Mouse (Mus musculus) liver (tissue): Measurements from ENCODE around the gene Zcchc7.

Experiments
- DNase-seq: peaks from one replicate; pipeline ENCODE4 v3.0.0-alpha.2; 2020; ENCODE audit warnings: mixed read lengths

The Zcchc7 gene

GRCm38 (mm10) chr4:44774890-44775289, 19.2 kb downstream of the Zcchc7 start:
- DNase-seq: no peak

GRCm38 (mm10) chr4:44776651-44777050, 21.0 kb downstream of the Zcchc7 start:
- DNase-seq: no peak

- no peak for DNase-seq
Measured at GRCm38 (mm10) chr4:44777101-44777500, 21.4 kb downstream of the Zcchc7 start.

- no peak for DNase-seq
Measured at GRCm38 (mm10) chr4:44777711-44778110, 22.0 kb downstream of the Zcchc7 start.

GRCm38 (mm10) chr4:44778316-44778715, 22.6 kb downstream of the Zcchc7 start:
- DNase-seq: no peak

- DNase-seq: no peak
Measured at GRCm38 (mm10) chr4:44780462-44781157, 24.9 kb downstream of the Zcchc7 start.

- DNase-seq: no peak
Measured at GRCm38 (mm10) chr4:44781494-44781893, 25.8 kb downstream of the Zcchc7 start.

- DNase-seq: no peak
Measured at GRCm38 (mm10) chr4:44783566-44784292, 28.1 kb downstream of the Zcchc7 start.

GRCm38 (mm10) chr4:44812855-44813254, 57.2 kb downstream of the Zcchc7 start:
- no peak for DNase-seq

- DNase-seq: peak; percentile 35
Measured at GRCm38 (mm10) chr4:44813770-44814169, 58.1 kb downstream of the Zcchc7 start.

GRCm38 (mm10) chr4:44816584-44816983, 60.9 kb downstream of the Zcchc7 start:
- no peak for DNase-seq

GRCm38 (mm10) chr4:44830609-44831008, 74.9 kb downstream of the Zcchc7 start:
- no peak for DNase-seq

- DNase-seq: no peak
Measured at GRCm38 (mm10) chr4:44851835-44852251, 96.2 kb downstream of the Zcchc7 start.

- no peak for DNase-seq
Measured at GRCm38 (mm10) chr4:44871591-44871990, 115.9 kb downstream of the Zcchc7 start.

- no peak for DNase-seq
Measured at GRCm38 (mm10) chr4:44872048-44872447, 116.4 kb downstream of the Zcchc7 start.

- DNase-seq: no peak
Measured at GRCm38 (mm10) chr4:44880065-44880623, 124.5 kb downstream of the Zcchc7 start.

GRCm38 (mm10) chr4:44886143-44886542, 130.5 kb downstream of the Zcchc7 start:
- DNase-seq: no peak

- DNase-seq: no peak
Measured at GRCm38 (mm10) chr4:44891344-44891743, 135.7 kb downstream of the Zcchc7 start.

- DNase-seq: no peak
Measured at GRCm38 (mm10) chr4:44905651-44906271, 150.1 kb downstream of the Zcchc7 start.

- no peak for DNase-seq
Measured at GRCm38 (mm10) chr4:44906399-44906798, 150.7 kb downstream of the Zcchc7 start.

GRCm38 (mm10) chr4:44910065-44910464, 154.4 kb downstream of the Zcchc7 start:
- no peak for DNase-seq

GRCm38 (mm10) chr4:44910857-44911256, 155.2 kb downstream of the Zcchc7 start:
- no peak for DNase-seq

GRCm38 (mm10) chr4:44917312-44917848, 161.7 kb downstream of the Zcchc7 start:
- no peak for DNase-seq
